Mouse (Mus musculus): ENCODE measurements around the gene Rps24. TPM values are rescaled to one million over a fixed set of nuclear protein-coding genes. Genes with fewer than 3 reads are reported as not detected.

Rps24 gene
- 2,580 TPM for polyA plus RNA-seq (2015; fragmentation: Illumina TruSeq; extraction: RNeasy Lipid Tissue Mini Kit (QIAGEN cat#74804); ENCODE audit: low read depth, low replicate concordance)

GRCm38 (mm10) chr14:24486773-24487227, at the start of gene Rps24, which contains the start of gene Polr3a:
Rps24 (plus strand) TSS chr14:24487125.
Polr3a (minus strand) TSS chr14:24487058.

Other genes starting within 250 kb of the Rps24 start
- gene Dlg5, start 241.2 kb upstream of the Rps24 start, polyA plus RNA-seq (2015; fragmentation: Illumina TruSeq; extraction: RNeasy Lipid Tissue Mini Kit (QIAGEN cat#74804); ENCODE audit: low read depth, low replicate concordance): 21.5 TPM
- not detected for gene E330034G19Rik, start 193.9 kb upstream of the Rps24 start, polyA plus RNA-seq (2015; fragmentation: Illumina TruSeq; extraction: RNeasy Lipid Tissue Mini Kit (QIAGEN cat#74804); ENCODE audit: low read depth, low replicate concordance)
- gene Polr3a, start 67 bp upstream of the Rps24 start, polyA plus RNA-seq (2015; fragmentation: Illumina TruSeq; extraction: RNeasy Lipid Tissue Mini Kit (QIAGEN cat#74804); ENCODE audit: low read depth, low replicate concordance): 14.5 TPM

All from brain, adult 10 weeks (tissue).